Mouse (Mus musculus) heart, embryonic 16.5 days (tissue): Measurements from ENCODE around the gene Dbp. TPM values are rescaled to one million over a fixed set of nuclear protein-coding genes. Genes with fewer than 3 reads are reported as not detected.

Experiments
- ATAC-seq: fragments of 200-750 bp; cut with Nextera tagmentation; replicated peaks from 2 replicates; pipeline ENCODE4 v1.8.0; 2017; ENCODE audit warnings: moderate number of reproducible peaks; ENCODE audit not compliant: insufficient read depth, low FRiP score; ENCODE audit errors: extremely low read depth
- H3K27ac ChIP-seq: fragments of 300-500 bp; sonication (generic); 2 replicates; pipeline ENCODE4 v1.5.1; 2014; ENCODE audit warnings: mild to moderate bottlenecking, low read length, control low read depth, moderate library complexity
- H3K27me3 ChIP-seq: fragments of 300-500 bp; sonication (generic); 2 replicates; pipeline ENCODE4 v1.6.1; 2014; ENCODE audit warnings: low read length, mixed read lengths; ENCODE audit not compliant: control insufficient read depth, insufficient read depth
- H3K36me3 ChIP-seq: fragments of 300-500 bp; sonication (generic); 2 replicates; pipeline ENCODE4 v1.6.1; 2014; ENCODE audit not compliant: control insufficient read depth, insufficient read depth
- H3K4me1 ChIP-seq: fragments of 300-500 bp; sonication (generic); 2 replicates; pipeline ENCODE4 v1.6.1; 2014; ENCODE audit warnings: low read length, mixed read lengths; ENCODE audit not compliant: control insufficient read depth, insufficient read depth
- H3K4me2 ChIP-seq: fragments of 300-500 bp; sonication (generic); 2 replicates; pipeline ENCODE4 v1.6.1; 2014; ENCODE audit warnings: low read depth, mild to moderate bottlenecking, control low read depth, low read length
- H3K4me3 ChIP-seq: fragments of 300-500 bp; sonication (generic); 2 replicates; pipeline ENCODE4 v1.5.1; 2014; ENCODE audit warnings: mild to moderate bottlenecking, control low read depth, low read length
- H3K9ac ChIP-seq: fragments of 300-500 bp; sonication (generic); 2 replicates; pipeline ENCODE4 v1.6.1; 2014; ENCODE audit warnings: low read length, control low read depth
- H3K9me3 ChIP-seq: fragments of 300-500 bp; sonication (generic); replicated peaks from 2 replicates; pipeline ENCODE4 v1.6.1; 2016; ENCODE audit warnings: low read length; ENCODE audit not compliant: control insufficient read depth
- WGBS: fragments of 180-500 bp; shearing (Covaris S2); extraction: QIAGEN DNeasy Blood & Tissue Kit; methylation state at CpG from one replicate; pipeline ENCODE4 v1.1.7; 2014; 5-methylcytosine and 5-hydroxymethylcytosine counted together
- polyA plus RNA-seq: library from polyadenylated mRNA; unstranded; fragments of >200 nt; fragmentation: Nextera tagmentation; extraction: Ambion mirVana; gene quantifications from 2 replicates; pipeline ENCODE4 v1.2.1, GENCODE M21; 2015

The Dbp gene
- polyA plus RNA-seq, 1 experiment from 2014 or later = 3.0 TPM

- H3K36me3 ChIP-seq = peaks cover 30% of the 10 kb centered on the region
These were observed 9.8 kb downstream of the Dbp start for GRCm38 (mm10) chr7:45714630-45715089.

GRCm38 (mm10) chr7:45715090-45715708, 10.3 kb downstream of the Dbp start, which contains the start of gene Rpl18:
Gene Rpl18, plus strand, starts transcription at chr7:45715457.
- peak; percentile 86 for ATAC-seq
- H3K4me2 ChIP-seq = peak within 1 kb of the TSS; percentile 96
- H3K9ac ChIP-seq = peak within 1 kb of the TSS; percentile 94
- H3K9me3 ChIP-seq = no peaks in the 10 kb centered on the region
- H3K27me3 ChIP-seq = no peaks in the 10 kb centered on the region
- peaks cover 40% of the 10 kb centered on the region for H3K4me1 ChIP-seq
- peaks cover 35% of the 10 kb centered on the region for H3K36me3 ChIP-seq
- WGBS = 7% methylated on average over 34 of the region's 34 CpGs
- H3K4me3 ChIP-seq = peak within 1 kb of the TSS; percentile 79
- H3K27ac ChIP-seq = peak within 1 kb of the TSS; percentile 42

More at GRCm38 (mm10) chr7:45714630-45715089, 9.8 kb downstream of the Dbp start:
- ATAC-seq = no peak
- 9% methylated on average over 14 of the region's 14 CpGs for WGBS
- H3K4me3 ChIP-seq = peak overlapping the region; percentile 79
- H3K27ac ChIP-seq = peak overlapping the region; percentile 42
- H3K9ac ChIP-seq = peak overlapping the region; percentile 84
- peak overlapping the region; percentile 96 for H3K4me2 ChIP-seq
- H3K4me1 ChIP-seq = peaks cover 38% of the 10 kb centered on the region
- H3K9me3 ChIP-seq = no peaks in the 10 kb centered on the region
- no peaks in the 10 kb centered on the region for H3K27me3 ChIP-seq

GRCm38 (mm10) chr7:45715741-45716459, 11.0 kb downstream of the Dbp start:
- peaks cover 34% of the 10 kb centered on the region for H3K36me3 ChIP-seq
- peak overlapping the region; percentile 94 for H3K9ac ChIP-seq
- H3K4me1 ChIP-seq = peaks cover 40% of the 10 kb centered on the region
- H3K9me3 ChIP-seq = no peaks in the 10 kb centered on the region
- H3K27me3 ChIP-seq = no peaks in the 10 kb centered on the region
- WGBS = 79% methylated on average over 19 of the region's 19 CpGs
- no peak for ATAC-seq
- H3K4me3 ChIP-seq = peak overlapping the region; percentile 79
- peak overlapping the region; percentile 96 for H3K4me2 ChIP-seq
- peak overlapping the region; percentile 33; the same call in 1 of the 2 replicates for H3K27ac ChIP-seq

- peaks cover 31% of the 10 kb centered on the region for H3K36me3 ChIP-seq
- no peak overlapping the region for H3K27ac ChIP-seq
- ATAC-seq = no peak
- peak overlapping the region; percentile 94 for H3K9ac ChIP-seq
- H3K27me3 ChIP-seq = no peaks in the 10 kb centered on the region
- 93% methylated on average over 3 of the region's 3 CpGs for WGBS
- H3K4me2 ChIP-seq = peak overlapping the region; percentile 96
- H3K4me1 ChIP-seq = peaks cover 40% of the 10 kb centered on the region
- peak overlapping the region; percentile 94; the same call in 1 of the 2 replicates for H3K4me3 ChIP-seq
- H3K9me3 ChIP-seq = no peaks in the 10 kb centered on the region
These were observed 11.6 kb downstream of the Dbp start for GRCm38 (mm10) chr7:45716460-45716857.

- peaks cover 40% of the 10 kb centered on the region for H3K4me1 ChIP-seq
- peak overlapping the region; percentile 96 for H3K4me2 ChIP-seq
- no peaks in the 10 kb centered on the region for H3K27me3 ChIP-seq
- peak overlapping the region; percentile 94 for H3K4me3 ChIP-seq
- WGBS = 7% methylated on average over 31 of the region's 31 CpGs
- no peaks in the 10 kb centered on the region for H3K9me3 ChIP-seq
- peak overlapping the region; percentile 93 for H3K27ac ChIP-seq
- ATAC-seq = peak; percentile 8
- H3K36me3 ChIP-seq = peaks cover 31% of the 10 kb centered on the region
- H3K9ac ChIP-seq = peak overlapping the region; percentile 94
These were observed 12.3 kb downstream of the Dbp start for GRCm38 (mm10) chr7:45716952-45717917.

GRCm38 (mm10) chr7:45717918-45718297, 13.0 kb downstream of the Dbp start, which contains the start of gene Sphk2:
Gene Sphk2, minus strand, starts transcription at chr7:45718002.
- ATAC-seq = peak; percentile 74
- peaks cover 25% of the 10 kb centered on the region for H3K36me3 ChIP-seq
- peak within 1 kb of the TSS; percentile 99 for H3K9ac ChIP-seq
- H3K9me3 ChIP-seq = no peaks in the 10 kb centered on the region
- H3K27ac ChIP-seq = peak within 1 kb of the TSS; percentile 93
- WGBS = under 1% methylated on average over 41 of the region's 41 CpGs
- H3K4me3 ChIP-seq = peak within 1 kb of the TSS; percentile 94
- H3K4me1 ChIP-seq = peaks cover 40% of the 10 kb centered on the region
- H3K4me2 ChIP-seq = peak within 1 kb of the TSS; percentile 96
- no peaks in the 10 kb centered on the region for H3K27me3 ChIP-seq

- peaks cover 40% of the 10 kb centered on the region for H3K4me1 ChIP-seq
- H3K27me3 ChIP-seq = no peaks in the 10 kb centered on the region
- H3K4me2 ChIP-seq = peak overlapping the region; percentile 96
- H3K9ac ChIP-seq = peak overlapping the region; percentile 99
- no peaks in the 10 kb centered on the region for H3K9me3 ChIP-seq
- under 1% methylated on average over 20 of the region's 20 CpGs for WGBS
- no peak for ATAC-seq
- peak overlapping the region; percentile 94 for H3K4me3 ChIP-seq
- peaks cover 21% of the 10 kb centered on the region for H3K36me3 ChIP-seq
- H3K27ac ChIP-seq = peak overlapping the region; percentile 93
These were observed 13.4 kb downstream of the Dbp start for GRCm38 (mm10) chr7:45718331-45718730.

- no peak for ATAC-seq
- Histone ChIP-seq H3K4me1 (peaks cover 37% of the 10 kb centered on the region), H3K4me3 (peak overlapping the region; percentile 94), H3K36me3 (peaks cover 22% of the 10 kb centered on the region), H3K27ac (no peak overlapping the region), H3K27me3 (no peaks in the 10 kb centered on the region), H3K9me3 (no peaks in the 10 kb centered on the region), H3K4me2 (peak overlapping the region; percentile 96), H3K9ac (peak overlapping the region; percentile 99)
- WGBS = 80% methylated on average over 10 of the region's 10 CpGs
These were observed 14.3 kb downstream of the Dbp start for GRCm38 (mm10) chr7:45719180-45719579.
